Mouse (Mus musculus): ENCODE data around the gene Tti1.

Tti1 gene

GRCm38 (mm10) chr2:158037571-158037970 lies 9.3 kb upstream of the Tti1 start:
- DNase-seq (ENCODE audit: low spot score), result no peak

- DNase-seq (ENCODE audit: low spot score), result no peak
Observed at GRCm38 (mm10) chr2:158036953-158037352, 8.7 kb upstream of the Tti1 start.

DNA sequence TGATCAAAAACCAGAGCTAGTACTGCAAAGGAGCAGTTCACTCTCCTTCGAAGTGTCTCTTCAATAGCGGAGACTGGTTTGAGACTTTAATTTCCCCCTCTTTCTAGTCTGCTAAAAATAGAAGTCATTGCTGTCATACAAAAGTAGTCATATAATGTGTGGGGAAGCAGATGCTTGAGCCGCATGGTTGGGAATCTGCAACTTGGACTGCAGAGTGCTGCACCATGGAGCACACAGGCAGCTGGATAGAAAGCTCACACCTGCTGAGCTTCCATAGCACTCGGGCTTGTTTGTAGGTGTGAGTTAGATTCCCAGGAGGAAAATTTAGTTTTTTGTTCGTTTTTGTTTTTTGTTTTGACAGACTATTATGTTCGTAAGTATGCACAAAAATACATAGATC lies 8.2 kb upstream of the Tti1 start:
- DNase-seq (ENCODE audit: low spot score), result no peak

DNA sequence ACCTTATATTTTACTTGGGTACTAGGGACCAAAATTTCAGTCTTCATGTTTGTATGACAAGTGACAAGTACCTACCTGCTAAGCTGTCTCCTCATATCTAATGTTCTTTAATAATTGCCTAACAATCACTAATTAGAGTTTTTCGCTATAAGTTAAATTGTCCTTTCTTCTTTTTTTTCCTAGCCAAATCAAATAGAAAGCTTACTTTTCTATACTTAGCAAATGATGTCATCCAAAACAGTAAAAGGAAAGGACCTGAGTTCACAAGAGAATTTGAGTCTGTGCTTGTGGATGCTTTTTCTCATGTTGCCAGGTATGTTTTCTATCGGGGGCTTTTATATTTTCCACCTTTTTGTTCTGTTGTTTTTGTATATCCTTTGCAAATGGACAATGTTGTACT lies 7.6 kb upstream of the Tti1 start:
- no peak for DNase-seq (ENCODE audit: low spot score)

- no peak for DNase-seq (ENCODE audit: low spot score)
Observed at GRCm38 (mm10) chr2:158030007-158030406, 1.8 kb upstream of the Tti1 start.

- DNase-seq (ENCODE audit: low spot score), result no peak
Observed at GRCm38 (mm10) chr2:158027855-158028353, 329 bp downstream of the Tti1 start.

- no peak for DNase-seq (ENCODE audit: low spot score)
Observed at GRCm38 (mm10) chr2:158017330-158017729, 10.9 kb downstream of the Tti1 start.

DNA sequence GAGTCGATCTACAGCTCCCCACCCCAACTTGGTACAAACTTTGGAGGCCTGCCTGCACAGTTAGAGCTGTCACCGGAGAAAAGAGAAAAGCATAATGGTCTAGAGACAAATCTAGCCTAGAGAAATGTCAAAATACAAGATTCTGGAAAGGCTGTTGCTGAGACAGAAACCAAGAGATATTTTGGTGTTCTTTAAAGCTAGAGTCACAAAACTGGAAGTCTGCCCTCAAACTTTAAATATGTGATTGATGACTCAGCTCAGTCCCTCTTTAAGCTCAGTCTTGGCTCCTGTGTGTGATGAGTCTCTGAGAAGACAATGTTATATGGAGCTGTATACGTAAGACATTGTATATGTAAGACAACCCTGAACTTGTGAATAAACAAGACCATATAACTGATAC lies 15.6 kb downstream of the Tti1 start:
- no peak for DNase-seq (ENCODE audit: low spot score)

DNA sequence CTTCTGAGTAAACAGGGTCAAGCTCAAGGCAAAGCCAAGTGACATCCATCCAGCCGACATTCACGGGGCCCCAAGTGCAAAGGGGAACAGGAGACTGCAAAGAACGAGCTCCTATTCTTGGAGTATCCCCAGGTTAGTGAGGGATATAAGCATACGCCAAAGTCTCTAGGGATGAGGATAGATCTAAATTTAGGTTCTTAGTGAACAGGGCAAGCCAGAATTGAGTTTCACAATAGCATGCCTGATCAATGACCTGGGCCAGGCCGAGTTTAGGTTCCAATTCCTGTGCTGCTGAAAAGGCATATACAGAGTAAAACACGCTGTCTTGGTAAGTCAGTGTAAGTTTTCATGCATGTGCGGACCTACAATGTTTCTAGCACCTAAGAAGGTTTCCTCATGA lies 18.9 kb downstream of the Tti1 start:
- DNase-seq (ENCODE audit: low spot score), result no peak

DNA sequence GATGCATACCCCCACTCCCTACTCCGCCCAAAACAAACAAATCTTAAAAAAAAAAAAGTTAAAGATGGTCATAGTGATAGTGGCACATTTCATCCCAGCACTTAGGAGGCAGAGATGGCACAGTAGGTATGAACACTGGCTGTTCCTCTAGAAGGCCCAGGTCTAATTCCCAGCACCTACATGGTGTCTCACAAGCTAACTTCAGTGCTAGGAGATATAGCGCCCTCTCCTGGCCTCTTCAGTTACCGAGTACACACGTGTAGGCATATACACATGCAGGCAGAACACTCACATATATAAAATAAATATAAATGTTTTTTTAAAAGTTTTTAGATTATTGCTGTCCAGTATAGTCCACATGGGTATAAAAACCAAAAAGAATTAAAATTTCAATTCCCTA lies 22.6 kb downstream of the Tti1 start:
- DNase-seq (ENCODE audit: low spot score), result no peak

DNA sequence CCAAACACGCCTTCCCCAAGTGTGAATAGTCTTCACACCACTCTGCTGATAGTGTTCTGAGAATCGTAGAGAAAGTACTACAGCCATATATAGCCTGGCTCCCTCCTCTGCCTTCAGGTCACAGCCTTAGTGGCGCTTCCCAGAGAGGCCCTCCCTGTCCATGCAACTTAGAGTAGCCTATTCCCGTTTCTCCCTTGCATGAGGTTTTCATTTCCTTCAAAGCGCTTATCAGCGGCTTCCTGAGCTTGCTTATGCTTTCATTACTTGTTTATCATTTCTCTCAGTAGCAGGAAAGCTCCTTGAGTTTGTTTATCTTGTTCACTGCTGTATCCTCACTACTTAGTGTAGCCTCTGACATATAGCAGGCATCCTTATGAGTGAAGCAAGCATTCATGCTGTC lies 23.6 kb downstream of the Tti1 start:
- DNase-seq (ENCODE audit: low spot score), result no peak

- DNase-seq (ENCODE audit: low spot score), result no peak
Observed at GRCm38 (mm10) chr2:157998817-157999216, 29.4 kb downstream of the Tti1 start.

- no peak for DNase-seq (ENCODE audit: low spot score)
Observed at GRCm38 (mm10) chr2:157992501-157992900, 35.7 kb downstream of the Tti1 start.

DNA sequence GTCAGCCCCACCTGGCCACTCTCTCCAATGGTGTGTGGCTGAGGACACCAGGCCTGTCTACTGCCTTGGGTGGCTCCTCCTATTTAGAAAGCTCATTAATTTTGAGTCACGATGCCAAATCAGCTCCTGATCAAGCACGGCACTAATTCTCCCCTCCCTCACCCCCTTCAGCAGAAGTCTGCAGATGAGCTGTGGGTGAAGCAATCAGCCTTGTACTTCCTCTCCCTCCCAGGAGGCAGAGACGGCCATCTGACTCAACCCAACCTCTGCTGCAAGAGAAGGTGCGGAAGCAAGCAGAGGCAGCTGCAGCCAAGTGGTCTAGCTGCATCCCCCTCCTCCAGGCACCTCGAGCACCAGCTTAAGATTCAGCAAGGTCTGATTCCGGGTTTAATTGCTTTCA lies 37.2 kb downstream of the Tti1 start:
- DNase-seq (ENCODE audit: low spot score), result no peak

DNA sequence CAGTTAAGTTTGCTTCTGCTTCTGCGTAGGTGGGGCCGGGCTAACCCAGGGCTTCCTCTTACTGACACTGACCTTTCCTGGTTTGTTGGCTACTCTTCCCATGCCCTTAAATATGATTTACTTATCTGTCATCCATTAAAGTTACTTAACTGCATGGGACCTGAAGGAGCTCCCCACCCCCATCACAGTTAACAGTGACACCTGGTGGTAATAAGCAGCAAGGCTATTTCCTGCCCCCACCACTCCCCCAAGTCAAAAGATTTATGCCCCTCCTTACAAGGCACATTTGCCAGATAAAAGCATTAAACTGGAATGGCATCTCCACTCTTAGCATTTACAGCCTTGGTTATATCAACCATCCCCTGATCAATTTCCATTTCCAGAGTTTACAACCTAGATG lies 38.3 kb downstream of the Tti1 start:
- no peak for DNase-seq (ENCODE audit: low spot score)

DNA sequence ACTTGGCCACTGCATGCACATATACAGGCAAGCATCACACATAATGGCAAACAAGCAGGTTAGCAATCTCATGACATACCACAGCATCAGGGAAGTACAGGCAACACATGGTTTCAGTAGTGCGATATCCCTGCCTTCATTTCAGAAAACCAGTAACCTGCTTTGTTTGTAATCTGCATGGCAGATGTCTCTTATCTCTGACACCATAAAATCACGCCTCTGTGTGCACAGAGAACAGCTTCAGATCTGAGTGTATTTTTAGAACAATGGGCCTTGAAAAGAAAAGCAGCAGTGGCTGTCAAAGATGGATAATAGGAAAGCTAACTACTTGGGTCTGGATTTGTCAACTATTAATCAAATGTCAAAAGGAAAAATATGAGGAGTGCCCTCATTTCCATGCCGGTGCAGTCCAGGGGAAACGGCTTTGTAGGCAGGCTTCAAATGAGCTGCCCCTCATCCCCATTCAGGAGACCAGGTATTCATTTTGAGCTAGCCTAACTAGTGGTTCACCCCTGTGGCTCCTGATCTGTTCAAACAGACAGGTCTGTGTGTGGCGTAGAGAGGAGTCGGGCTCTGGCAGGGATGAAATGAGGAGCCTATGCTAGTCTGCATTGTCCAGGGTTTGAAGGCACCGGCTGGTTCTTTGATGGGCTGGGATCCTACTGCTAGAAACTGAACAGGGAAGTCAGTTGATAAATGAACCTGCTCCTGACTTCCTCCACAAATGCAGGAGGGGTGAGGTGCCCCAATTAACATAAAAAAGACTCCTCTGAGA lies 39.6 kb downstream of the Tti1 start:
- DNase-seq (ENCODE audit: low spot score), result no peak

DNA sequence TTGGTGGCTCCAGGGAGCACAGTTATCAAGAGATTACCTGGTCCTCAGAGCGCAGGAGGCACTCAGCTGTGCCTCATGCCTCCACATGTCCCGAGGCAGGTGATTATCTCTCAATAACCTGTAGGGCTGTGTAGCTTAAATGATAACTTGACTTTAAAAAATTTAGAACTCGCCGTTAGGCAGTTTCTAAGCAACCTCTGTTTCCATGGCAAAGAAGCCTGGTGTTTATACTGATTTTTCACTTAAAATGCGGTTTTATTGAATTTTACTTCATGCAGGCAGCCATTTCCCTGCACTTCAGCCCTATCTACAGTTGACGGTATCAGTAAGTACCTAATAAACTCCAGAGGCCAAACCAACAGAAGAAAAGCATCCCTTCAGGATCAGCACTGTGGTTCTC lies 42.0 kb downstream of the Tti1 start:
- DNase-seq (ENCODE audit: low spot score), result no peak

DNA sequence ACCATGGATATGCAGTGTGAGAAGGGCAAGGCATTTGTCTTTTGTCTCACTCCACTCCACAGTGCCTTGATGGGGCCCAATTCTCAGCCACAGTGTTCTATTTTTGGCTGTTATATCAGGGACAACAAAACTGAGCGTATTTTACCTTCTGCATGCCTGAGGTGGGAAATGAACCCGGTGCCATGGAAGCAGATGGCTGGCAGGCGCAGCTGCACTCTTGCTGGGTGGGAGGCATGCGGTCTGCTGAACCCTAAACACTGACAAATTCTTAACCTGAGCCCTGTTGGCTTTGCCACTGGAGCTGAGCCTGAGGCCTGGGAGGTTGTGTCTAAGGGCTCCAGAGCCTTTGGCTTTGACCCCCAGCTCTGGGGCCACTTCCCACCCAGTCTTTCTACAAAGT lies 42.6 kb downstream of the Tti1 start:
- no peak for DNase-seq (ENCODE audit: low spot score)

GRCm38 (mm10) chr2:157983276-157983675 lies 45.0 kb downstream of the Tti1 start:
- no peak for DNase-seq (ENCODE audit: low spot score)

- DNase-seq (ENCODE audit: low spot score), result no peak
Observed at GRCm38 (mm10) chr2:157982727-157983126, 45.5 kb downstream of the Tti1 start.

DNA sequence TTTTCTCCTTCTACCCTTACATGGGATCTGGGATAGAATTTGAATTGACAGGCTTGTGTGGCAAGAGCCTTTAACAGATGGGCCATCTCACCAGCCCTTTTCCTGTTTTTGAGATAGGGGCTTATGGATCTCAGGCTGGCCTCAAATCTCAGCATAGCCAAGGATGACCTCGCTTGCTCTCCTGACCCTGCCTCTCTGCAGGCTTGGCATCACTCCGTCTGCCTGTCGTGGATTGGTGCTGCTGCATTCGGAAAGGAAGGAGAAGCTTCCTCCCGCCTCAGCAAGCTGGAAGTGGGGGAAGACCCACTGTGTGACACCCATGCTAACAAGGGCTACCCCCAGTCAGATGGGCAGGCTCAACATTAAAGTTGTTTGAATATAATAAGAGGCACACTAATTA lies 49.0 kb downstream of the Tti1 start:
- DNase-seq (ENCODE audit: low spot score), result no peak

DNA sequence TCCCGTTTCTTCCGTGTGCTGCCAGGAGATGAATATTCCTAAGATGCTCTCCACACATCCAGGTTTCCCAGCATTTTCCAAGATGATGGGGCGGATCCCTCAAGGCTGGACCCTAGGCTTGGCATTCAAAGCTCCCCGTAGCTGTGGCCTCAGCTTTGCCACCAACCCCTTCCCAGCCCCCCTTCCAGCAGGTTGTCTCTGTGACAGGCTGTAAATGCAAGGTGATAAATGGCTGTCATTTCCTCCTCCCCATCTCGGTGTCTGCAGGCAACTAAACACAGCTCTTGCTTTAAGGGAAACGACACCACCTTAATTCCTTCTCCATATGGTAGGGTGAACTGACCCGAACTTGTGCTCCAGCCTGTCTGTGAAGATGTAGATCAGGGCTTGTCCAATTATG lies 52.6 kb downstream of the Tti1 start:
- DNase-seq (ENCODE audit: low spot score), result no peak

DNA sequence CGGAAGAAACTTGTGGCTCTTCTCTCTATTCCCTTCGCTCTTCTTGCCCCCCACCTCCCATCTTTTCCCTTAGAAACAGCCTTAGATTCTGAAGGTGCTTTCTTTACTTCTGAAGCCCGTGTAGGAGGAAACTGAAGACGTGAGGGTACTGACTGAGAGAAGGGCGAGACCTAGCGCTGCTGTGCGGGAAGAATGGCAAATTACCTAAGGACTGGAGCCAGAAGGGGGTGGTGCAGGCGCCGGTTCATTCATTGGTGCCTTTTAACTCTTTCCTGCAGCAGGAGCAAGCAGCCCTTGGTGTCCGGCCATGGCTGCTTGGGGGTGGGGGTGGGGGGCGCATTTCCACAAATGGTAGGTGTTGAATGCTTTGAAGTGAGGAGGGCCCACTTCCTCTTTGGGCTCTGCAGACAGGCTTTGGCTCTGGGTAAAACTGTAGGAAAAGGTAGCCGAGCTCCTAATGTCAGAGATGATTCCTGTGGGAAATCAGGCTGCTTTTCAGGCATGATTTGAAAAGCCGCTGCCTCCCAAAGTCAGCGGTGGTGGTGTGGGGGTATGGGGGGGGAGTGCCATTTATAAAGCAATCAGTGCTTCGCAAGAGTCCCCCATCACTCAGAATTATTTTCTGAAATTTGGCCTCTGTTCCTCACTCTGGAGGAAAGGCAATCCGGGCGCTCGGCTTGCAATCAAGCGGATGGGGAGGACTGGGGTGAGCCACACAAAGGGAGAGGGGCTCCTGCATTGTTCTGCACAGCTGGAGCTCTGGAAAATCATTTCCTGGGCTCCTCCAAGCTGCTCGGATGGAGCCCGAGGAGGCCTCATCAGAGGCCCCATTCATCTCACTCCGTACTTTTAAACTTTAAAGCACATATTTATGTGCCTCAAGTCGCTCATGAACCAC lies 53.4 kb downstream of the Tti1 start:
- no peak for DNase-seq (ENCODE audit: low spot score)

Measured in testis, postnatal 14 days (tissue).